Comparison of ENCODE assay signal across 8 mouse cellular contexts in the genomic region with DNA sequence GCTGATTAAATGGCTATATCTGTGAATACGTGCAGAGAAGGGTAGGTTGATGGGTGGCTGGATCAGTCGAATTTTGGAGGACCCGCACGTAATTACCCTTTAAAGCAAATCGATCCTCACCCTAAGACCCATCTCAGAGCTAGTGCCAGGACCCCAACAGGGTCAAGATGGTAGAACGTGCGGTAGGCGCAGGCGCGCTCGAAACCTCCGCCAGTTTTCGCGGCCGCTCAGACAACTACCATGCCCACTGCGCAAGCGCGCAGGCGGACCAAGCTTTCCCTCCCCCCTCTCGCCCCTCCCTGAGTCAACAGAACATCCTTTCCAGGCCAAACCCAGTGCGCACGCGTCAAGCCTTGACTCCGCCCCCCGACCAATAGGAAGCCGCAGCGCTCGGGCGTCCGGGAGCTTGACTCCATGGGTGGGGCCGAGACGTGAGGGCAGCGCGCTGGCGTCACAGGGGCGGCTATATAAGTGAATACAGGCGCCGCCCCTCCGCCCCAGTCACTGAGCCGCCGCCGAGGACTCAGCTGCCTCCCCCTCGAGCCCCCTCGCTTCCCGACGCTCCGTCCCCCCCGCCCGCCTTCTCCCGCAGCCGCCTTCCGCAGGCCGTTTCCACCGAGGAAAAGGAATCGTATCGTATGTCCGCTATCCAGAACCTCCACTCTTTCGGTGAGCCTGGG. TPM values are rescaled to one million over a fixed set of nuclear protein-coding genes. Genes with fewer than 3 reads are reported as not detected.
DNase-seq lines count a peak whose midpoint lies in the region; ATAC-seq lines count a peak whose summit lies in the region.

A gene (plus strand): TSS at position 394 of the 680 bp plus-strand sequence.

- H3K36me3 ChIP-seq in hindbrain, embryonic 12.5 days, result peaks cover 13% of the 10 kb centered on the region

- WGBS in hindbrain, embryonic 12.5 days, result under 1% methylated on average over 41 of the region's 58 CpGs

- peak within 1 kb of the TSS; percentile 82 for H3K4me2 ChIP-seq in hindbrain, embryonic 12.5 days (replicated peaks)

- peak; percentile 100 for DNase-seq in NIH3T3 (ENCODE audit: low read depth)
- peak; percentile 100 for DNase-seq in cerebellum, postnatal 10 days
- peak; percentile 100 for DNase-seq in frontal cortex, postnatal 10 days (ENCODE audit: low spot score in 2 of 2)
- DNase-seq in layer of hippocampus, postnatal 14 days (ENCODE audit: low spot score in 2 of 2), result peak; percentile 99 to 100
- DNase-seq in lung, postnatal 14 days, result peak; percentile 100
- DNase-seq in retina, adult 2 months (ENCODE audit: low read depth, low spot score), result peak; percentile 100
- DNase-seq in thymus, postnatal 36 days, result peak; percentile 100

- no peaks in the 10 kb centered on the region for H3K9me3 ChIP-seq in hindbrain, embryonic 12.5 days (replicated peaks)

- peak within 1 kb of the TSS; percentile 64 for H3K4me3 ChIP-seq in hindbrain, embryonic 12.5 days

- H3K27me3 ChIP-seq in hindbrain, embryonic 12.5 days, result no peaks in the 10 kb centered on the region

- H3K27ac ChIP-seq in hindbrain, embryonic 12.5 days, result peak within 1 kb of the TSS; percentile 93

- peaks cover 7% of the 10 kb centered on the region; the same call in 1 of the 2 replicates for H3K4me1 ChIP-seq in hindbrain, embryonic 12.5 days

- peak within 1 kb of the TSS; percentile 98 for H3K9ac ChIP-seq in hindbrain, embryonic 12.5 days

- peak; percentile 92 for ATAC-seq in hindbrain, embryonic 12.5 days (ENCODE audit: low FRiP score)

RNA-seq across cellular contexts. Expression of the gene that starts here (rescaled TPM):
- 1,343 and 1,447 TPM in 2 replicates for polyA plus RNA-seq in hindbrain, embryonic 12.5 days (2016; fragmentation: Nextera tagmentation; extraction: Ambion mirVana)
- 100 to 1,000 TPM; 704 to 721 TPM for total RNA-seq in layer of hippocampus, postnatal 14 days (2021)

Comparison
In these comparisons a context has a peak if more than half of its experiments do, and no peak if none do; other contexts are left out.
1. Peak in every context shown above with its lines: DNase-seq, ATAC-seq, H3K4me3 ChIP-seq and H3K27ac ChIP-seq.